Mouse (Mus musculus): Measurements from ENCODE around the gene Gtpbp2.

DNA sequence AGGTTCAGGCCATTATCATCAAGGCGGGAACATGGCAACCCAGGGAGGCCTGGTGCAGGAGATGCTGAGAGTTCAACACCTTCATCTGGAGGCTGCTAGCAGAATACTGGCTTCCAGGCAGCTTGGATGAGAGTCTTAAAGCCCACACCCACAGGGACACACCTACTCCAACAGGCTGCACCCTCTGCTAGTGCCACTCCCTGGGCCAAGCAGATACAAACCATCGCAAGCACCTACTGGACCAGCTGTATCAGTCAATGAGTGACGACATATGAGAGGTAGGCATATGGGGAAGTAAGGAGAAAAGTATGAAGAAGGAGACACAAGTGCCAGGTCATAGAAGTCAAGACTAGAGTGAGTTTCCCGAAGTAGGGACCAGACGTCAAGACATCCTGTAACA lies 4.2 kb upstream of the Gtpbp2 start:
- no peak for TF ChIP-seq POLR2A (IDR thresholded peaks at IDR 0.05; ENCODE audit: extremely low read depth, insufficient read depth, low read length)
- TF ChIP-seq CTCF (IDR thresholded peaks at IDR 0.05; ENCODE audit: extremely low read depth, insufficient read depth, low read length), result no peak
